Mouse (Mus musculus) G1E (cell line): Measurements from ENCODE around the gene Map4k2.

Experiments
- CTCF ChIP-seq: IDR thresholded peaks from 2 replicates; pipeline ENCODE4 v1.5.1; 2012; ENCODE audit warnings: low read depth, low read length, inconsistent platforms, mixed read lengths
- GATA1 ChIP-seq: IDR thresholded peaks from 2 replicates; pipeline ENCODE4 v1.6.1; 2012; ENCODE audit warnings: borderline replicate concordance, low read length, inconsistent platforms, mixed read lengths

- TF ChIP-seq GATA1 (no peak), CTCF (no peak)
Measured at GRCm38 (mm10) chr19:6294301-6294700, 46.6 kb upstream of the Map4k2 start.
